Mouse (Mus musculus) urinary bladder, postnatal 4 days (tissue): ENCODE results near the gene Nfe2l3.
"Not testable (repeated sequence)": the region's sequence is repeated elsewhere in the genome, so short reads cannot be mapped to it uniquely, and the experiment has no call there.

Experiments
- DNase-seq, 2 experiments: peaks; one replicate each; pipeline ENCODE4 v3.0.0; 2021 to 2022; ENCODE audit warnings: low spot score in 2 of 2

The Nfe2l3 gene

DNA sequence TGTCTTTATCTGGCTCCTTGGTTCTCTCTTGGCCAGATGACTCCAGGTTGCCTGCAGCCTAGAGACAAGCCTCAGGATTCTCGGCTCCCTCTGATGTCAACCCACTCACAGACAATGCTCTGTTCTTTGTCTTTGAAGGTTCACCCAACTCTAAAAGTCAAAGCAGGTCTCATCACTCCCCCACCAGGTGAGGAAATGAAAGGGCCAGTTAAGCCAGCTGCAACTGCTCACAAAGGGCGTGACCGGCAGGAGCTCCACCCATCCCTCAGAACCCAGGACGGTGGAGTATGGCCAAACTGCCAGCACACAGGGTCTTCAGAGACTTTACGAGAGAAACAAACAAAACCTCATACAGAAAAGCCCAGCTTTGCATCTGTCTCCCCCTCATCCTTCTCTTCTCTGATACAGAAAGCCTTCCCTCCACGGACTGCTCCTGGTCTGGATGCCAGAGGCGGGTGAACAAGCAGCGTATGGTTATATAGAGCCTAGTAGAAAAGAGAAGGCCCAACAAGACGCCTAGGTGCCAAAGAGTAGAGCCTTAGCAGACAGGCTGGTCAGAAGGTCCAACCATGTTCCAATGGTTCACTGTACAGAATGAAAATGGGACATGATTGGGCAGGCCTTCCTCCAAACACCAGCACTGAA, 9.8 kb downstream of the Nfe2l3 start:
- no peak for DNase-seq

DNA sequence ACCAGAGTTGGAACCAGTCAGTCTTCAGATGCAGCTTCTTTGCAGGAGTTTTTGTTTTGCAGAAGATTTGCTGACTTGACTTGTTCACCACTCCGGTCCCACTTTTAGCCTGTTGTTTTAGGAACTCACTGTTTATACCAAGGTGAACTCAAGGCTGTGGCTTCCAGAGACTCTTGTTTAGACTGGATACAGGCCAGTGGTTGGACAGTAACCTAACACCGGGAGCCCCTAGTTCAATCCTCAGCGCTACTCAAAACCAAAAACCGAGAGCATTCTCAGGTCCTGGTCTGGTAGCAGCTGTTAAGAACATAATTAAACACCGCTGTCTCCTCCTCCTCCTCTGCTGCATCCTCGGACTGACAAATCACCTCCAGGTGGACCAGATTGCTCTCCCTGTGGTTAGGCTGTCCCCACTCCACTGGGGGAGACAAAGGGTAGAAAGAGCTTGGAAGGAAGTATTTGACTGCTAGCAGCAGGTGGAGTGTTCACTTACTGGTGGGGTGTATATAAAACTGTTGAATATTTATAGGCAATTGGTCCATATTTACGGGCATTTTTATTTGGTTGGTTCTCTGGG, 20.5 kb downstream of the Nfe2l3 start:
- no peak for DNase-seq

DNA sequence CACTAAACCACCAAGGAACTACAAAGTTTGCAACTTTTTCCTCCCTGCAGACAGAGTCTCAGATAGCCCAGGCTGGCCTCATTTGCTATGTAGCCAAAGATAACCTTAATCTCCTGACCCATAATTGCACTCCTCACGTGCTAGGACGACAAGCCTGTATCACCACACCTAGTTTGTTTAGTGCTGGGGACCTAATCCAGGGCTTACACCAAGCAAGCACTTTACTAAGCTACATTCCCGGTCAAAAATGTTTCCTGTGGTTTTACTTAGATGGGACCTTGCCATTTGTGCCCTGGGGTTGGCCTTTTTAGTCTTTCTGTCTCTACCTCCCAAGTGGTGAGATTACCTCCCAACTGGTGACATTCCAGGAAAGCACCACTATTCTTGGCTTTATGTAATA, 22.5 kb downstream of the Nfe2l3 start:
- no peak for DNase-seq

DNA sequence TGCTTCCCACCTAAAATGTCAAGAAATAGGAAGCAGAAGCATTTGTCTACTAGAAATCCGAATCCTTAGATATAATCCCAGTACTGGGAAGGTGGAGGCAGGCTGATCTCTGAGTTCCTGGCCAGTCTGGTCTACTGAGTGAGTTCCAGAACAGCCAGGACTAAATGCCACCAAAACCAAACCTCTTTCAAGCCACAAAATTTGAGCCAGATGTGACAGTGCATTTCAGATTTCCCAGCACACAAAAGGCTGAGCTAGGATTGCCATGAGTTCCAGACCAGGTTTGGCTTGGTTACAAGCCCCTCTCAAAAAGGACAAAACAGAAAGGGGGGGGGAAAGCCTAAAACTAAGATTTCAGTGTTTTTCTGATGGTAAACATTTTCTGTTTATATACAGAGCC, 23.7 kb downstream of the Nfe2l3 start:
- no peak for DNase-seq

DNA sequence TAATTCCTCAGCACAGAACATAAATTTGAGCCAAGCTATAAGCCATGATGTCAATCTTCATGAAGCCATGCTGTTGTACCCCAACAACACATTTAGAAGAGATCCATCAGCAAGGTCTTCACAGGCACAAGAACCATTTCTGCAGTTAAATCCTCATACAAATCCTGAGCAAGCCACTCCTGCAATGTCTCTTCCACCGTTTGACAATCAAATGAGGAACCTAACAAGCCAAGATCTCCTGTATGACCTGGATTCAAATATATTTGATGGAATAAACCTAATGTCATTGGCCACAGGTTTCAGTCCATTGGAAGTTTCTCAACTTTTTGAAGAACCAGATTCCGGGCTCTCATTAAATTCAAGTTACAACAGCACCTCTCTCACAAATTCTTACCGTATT, 24.8 kb downstream of the Nfe2l3 start:
- DNase-seq: no peak

DNA sequence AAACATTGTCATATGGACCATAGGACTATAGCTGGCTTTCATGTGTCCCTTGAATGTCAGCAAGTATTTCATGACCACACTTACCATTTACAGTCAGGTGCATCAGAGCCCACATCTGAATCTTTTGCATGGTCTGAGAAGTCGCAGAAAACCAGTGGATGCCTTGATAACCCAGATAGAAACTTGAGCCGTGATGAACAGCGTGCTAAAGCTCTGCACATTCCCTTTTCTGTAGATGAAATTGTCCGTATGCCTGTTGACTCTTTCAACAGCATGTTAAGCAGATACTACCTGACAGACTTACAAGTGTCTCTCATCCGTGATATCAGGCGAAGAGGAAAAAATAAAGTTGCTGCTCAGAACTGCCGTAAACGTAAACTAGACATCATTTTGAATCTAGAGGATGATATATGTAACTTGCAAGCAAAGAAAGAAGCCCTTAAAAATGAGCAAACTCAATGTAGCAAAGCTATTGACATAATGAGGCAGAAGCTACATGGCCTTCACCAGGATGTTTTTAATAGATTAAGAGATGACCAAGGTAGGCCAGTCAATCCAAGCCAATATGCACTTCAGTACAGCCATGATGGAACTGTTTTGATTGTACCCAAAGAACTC, 25.4 kb downstream of the Nfe2l3 start:
- no peak for DNase-seq

DNA sequence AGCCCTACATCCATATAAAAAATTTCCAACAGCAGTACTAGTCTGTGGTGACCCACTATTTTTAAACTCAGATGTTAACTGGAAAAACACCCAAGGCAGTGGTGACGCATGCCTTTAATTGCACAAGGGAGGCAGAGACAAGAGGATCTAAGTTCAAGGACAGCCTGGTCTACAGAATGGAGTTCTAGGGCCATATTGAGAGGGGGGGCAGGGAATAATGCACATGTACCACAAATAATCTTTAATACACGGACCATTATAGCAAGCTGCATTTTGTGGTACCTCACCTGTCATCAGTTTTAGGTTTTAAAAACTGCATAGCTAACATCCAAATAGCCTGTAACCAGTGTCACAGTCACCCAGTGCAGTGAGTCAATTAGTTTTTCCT, 26.4 kb downstream of the Nfe2l3 start:
- no peak for DNase-seq

DNA sequence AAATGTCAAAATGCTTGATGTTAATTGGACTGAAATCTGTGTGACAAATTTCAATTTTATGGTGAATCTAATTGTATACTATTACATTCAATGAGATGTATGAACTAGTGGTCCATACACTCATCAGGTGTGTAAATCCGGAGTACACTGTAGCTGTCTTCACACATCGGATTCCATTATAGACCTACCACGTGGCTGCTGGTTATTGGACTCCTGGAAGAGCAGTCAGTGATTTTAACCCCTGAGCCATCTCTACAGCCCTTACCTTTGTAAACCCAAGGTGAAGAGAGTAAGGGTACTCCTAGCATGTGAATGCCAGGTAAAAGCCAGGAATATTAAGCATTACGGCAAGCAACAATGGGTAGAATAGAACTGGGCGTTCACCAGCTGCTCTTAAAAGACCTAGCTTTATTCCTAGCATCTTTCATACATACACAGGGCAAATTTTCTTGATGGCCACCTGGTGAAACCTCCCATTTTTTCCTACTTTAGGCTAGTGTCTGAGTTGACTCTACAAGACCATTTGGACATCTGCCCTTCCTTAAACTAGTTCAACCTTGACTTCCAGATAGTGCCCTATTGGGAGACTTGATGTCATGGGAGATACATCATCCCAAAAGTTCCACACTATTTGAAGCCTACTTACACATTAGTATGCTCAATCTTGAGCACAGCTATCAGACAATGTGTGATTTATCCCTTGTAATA, 27.0 kb downstream of the Nfe2l3 start:
- no peak for DNase-seq

DNA sequence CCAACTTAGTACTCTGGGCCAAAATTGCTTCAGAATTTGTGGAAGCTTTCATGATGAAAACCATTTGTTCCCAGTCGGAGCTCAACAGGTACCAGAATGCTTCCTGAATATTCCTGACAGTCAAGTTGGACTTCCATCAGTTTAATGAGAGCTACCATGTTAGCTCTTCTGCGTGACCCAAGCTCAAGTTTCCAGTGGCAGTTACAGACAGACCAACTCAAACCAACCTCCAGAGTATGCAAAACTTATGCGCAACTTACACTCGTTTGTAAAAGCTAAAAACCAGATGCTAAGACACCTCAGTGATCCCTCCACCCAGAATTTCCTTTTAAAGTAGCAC, 27.5 kb downstream of the Nfe2l3 start:
- no peak for DNase-seq

DNA sequence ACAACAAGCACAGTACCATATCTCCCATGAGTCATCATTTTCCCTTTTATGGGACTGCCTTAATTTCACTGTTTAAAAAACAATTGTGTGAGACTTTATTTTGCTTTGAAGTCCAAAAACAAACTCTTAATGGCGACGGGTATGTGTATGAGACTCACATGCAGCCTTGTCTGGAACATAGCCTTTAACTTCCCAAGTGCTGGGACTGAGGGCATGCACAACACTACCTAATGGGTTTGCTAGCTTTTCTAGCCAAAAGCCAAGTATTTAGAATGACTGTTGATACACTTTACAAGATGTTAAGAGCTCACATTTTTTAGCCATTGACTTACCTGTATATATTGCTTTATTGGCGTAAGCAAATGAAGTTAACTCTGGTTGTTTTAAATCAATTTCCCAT, 27.9 kb downstream of the Nfe2l3 start:
- DNase-seq: no peak

DNA sequence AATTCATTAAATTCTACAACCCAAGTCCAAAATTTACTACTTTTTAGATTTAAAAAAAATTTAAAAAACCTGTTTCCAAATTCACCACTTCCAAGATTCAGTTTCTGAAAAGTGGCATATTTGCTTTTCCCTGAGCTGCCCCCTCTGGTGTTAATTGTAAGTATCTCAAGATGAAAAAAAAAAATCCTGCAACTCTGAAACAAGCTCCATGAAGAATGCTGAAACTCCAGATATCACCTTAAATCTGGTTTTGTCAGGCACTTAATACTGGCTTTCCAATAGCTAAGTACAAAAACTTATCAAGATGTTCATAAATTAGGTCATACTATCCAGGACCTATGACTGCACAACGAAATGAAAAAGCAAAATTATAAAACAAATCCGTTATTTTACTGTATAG, 35.2 kb downstream of the Nfe2l3 start:
- DNase-seq: no peak

DNA sequence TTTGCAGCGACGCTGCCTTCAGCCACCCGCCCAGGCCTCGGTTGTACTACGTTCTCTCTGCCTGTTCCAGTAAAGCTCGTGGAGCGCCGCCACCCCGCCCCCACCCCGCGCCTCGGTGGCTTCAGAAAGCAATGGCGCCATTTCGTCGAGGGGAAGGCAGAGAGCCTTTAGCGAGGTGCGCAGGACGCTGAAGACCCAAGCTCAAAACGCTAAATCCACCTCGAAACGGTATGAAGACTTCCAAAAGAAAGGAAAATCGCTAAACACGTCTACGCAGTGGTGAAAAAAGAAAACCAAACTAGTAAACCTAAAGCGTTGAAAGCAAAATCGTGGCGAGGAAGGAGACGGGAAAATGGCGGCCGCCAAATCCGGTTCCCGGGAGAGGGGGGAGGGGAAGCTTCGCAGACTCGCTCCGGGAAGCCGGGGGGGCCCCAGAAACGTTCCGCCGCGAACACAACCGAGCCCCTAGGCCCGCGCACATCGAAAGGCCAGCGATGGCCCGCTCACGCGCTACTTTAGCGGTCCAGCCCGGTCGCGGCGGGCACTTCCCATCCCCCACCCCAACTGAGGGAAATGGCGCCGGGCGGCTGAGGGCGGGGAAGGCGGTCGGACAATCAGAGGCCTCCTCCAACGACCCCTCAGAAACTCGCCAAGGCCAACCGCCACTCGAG, 36.6 kb downstream of the Nfe2l3 start:
- DNase-seq: peak; percentile 65 to 74

DNA sequence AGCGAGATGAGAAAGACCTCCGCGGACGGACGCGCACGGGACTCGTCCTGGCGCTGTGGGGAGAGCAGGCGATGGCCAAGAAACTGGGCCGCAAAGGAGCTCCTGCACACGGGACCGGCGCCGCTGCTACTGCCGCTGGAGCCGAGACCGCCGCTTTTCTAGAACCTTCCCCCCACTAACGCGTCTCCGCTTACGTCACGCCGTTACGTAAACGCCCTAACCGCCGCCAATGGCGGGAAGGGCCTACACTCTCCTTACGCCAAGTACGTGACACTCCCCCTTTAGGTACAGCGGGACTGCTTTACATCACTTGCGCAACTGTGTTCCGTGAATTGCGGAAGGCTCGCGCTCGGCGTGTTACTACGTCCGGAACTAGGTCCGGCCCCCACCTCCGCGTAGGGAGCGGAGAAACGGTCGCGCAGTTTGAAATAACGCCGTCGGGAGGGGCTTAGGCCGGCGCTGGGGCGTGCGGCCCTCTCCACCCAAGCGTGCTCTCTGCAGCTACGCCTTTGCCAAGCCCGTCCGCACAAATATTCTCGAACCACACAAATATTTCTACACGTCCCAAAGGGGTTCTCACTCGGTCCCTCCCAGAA, 37.3 kb downstream of the Nfe2l3 start, which contains the start of gene Hnrnpa2b1:
TSS of gene Hnrnpa2b1 (minus strand) at position 180 of the 596 bp plus-strand sequence.
- DNase-seq: peak; percentile 98

DNA sequence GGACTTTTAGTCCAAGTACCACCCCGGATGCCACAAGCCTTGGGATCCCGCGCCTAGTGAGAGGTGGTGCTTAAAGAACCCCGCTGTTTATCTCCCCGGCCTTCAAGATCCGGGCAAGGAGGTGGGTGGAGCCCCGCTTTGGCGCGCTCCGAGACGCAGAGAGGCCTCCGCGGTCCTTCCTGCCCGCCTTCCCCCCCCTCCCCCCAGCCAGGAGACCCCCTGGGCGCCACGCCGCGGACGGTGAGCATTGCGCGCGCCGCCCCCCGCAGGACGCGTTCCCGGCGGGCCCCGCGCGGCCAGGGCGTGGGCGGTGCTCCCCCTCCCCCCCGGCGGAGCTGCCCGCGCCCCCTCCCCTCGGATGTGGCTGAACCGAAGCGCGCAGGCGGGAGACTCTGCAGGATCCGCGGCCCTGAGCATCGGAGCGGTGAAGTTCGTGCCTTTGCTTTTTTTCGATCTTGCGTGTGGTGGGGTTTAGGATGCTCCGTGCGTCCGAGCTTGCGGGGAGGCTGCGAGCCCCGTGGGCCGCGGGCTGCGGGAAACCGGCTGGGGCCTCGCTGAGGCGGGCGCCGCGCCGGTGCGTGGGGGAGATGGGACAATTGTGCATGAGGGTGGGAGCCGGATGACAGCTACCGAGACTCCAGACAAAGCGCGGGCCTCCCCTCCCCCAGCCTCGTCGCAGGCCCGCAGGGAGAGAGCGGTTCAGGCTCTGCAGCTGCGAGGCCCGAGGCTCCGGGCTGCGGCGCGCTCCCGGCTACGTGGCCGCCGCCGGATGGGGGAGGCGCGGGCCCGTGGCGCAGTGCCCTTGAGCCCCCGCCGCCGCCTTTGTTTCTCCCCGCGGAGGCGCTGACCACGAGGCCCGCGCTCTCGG, 38.1 kb downstream of the Nfe2l3 start, which contains the start of gene Cbx3:
TSS of gene Cbx3 (plus strand) at position 50 of the 868 bp plus-strand sequence.
- peak; percentile 73 to 83 for DNase-seq

DNA sequence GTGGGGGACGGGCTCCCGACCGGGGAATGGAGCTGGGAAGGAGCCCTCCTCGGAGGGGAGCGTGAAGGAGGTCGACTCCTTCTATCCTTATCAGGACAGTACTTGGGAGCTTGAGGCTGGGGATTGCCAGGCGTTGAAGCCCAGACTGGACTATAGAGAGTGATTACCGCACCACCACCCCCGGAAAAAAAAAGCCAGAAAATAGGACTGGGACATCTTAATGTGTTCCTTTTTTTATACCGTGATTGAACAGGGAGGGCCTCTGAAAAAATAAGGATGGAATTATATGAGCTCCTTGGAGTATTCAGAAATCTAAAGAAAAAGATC, 38.7 kb downstream of the Nfe2l3 start:
- no peak for DNase-seq

DNA sequence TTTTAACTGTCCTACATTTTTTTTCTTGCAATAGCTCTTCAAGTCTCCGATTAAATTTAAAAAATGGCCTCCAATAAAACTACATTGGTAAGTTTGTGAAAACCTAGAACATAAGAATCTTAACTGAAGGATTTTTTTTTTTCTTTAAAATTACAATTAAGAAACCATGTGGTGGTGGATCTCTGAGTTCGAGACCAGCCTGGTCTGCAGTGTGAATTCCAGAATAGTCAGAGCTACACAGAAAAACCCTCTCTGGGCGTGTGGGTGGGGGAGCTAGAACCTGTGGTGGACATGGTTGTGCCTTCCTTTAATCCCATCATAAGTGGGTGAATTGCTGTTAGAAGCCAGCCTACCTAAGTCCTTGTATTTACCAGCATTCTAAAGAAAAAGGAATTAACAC, 39.3 kb downstream of the Nfe2l3 start:
- no peak for DNase-seq

DNA sequence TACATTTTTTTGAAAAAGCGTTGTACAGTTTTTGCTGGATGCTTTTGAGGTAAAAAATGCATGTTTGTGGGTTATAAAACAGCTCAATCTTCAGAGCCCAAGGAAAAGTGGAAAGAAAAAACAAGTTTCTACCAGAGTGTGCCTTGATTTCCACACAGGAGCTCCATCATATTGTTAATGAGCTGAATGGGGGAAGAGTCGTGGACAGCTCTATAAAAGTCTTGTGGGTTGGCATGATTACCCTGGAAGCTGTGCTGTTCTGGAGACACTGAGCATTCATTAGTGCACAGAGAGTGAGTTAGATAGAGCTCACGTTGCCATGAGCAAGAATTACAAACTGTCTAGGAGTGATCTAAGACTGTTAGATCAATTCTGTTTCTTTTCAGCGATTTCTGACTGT, 39.7 kb downstream of the Nfe2l3 start:
- no peak for DNase-seq

DNA sequence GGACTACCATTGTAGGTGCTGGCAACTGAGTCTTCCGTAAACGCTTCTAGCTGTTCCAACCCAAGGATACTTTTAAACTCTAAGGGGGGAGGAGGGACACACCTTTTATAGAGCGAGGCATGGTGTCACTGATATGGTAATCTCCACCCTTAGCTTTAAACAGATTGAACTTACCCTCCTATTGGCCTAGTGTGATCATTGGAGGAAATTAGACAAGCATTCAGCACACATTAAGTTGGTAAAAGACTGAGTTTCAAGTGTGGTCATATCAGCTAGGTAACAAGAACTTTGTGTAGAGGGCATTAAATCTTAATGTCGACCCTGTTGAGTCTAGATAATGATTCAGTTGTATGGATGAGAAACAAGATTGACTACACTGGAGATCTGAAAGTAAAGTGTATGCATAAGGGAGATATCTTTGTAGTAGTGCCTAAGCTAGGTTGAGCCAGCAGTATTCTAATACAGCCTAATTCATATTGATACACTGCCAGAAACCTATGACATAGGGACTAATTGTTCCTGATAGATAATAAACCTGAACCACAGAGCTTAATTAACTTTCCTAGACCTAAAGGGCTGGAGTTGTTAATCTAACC, 46.8 kb downstream of the Nfe2l3 start:
- DNase-seq: no peak

DNA sequence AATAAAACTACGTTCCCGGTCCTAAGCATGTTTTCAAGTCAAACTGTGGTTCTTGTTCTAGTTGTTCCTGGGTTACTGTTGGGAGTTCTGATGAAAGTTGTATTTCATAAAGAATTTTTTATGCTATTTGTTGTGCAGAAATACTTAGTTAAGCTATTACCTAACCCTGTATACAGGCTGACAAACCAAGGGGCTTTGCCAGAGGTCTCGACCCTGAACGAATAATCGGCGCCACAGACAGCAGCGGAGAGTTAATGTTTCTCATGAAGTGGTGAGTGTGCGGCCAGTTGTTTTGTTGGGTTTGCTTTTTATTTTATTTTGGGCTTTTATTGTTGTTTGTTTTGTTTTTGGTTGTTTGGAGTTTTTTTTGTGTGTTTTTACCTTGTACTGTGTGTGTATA, 49.1 kb downstream of the Nfe2l3 start:
- no peak for DNase-seq

DNA sequence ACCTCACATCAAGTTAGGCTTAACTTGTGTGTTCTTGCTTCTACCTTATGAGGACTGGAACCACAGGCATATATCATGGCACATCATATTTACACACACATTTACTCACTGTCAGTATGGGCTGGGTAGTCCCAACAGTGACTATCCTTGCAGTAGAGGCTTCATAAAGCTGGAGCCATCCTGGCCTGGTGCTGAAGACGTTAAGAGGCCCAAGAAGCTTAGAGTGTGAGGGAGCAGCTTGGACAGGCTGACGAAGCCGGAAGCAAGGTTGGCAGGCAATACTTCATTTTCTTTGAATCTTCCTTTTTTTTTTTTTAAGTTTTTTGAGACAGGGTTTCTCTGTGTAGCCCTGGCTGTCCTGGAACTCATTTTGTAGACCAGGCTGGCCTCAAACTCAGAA, 51.4 kb downstream of the Nfe2l3 start:
- DNase-seq: no peak

DNA sequence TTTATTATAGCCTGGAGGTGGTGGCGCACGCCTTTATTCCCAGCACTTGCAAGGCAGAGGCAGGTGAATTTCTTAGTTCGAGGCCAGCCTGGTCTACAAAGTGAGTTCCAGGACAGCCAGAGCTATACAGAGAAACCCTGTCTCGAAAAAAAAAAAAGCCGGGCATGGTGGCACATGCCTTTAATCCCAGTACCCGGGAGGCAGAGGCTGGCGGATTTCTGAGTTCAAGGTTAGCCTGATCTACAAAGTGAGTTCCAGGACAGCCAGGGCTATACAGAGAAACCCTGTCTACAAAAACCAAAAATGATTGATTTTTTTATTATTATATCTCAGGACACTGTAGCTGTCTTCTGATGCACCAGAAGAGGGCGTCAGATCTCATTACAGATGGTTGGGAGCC, 52.1 kb downstream of the Nfe2l3 start:
- not testable (repeated sequence) for DNase-seq
